Mouse (Mus musculus) liver, embryonic 11.5 days (tissue): ENCODE data around the gene Smyd3. TPM values are rescaled to one million over a fixed set of nuclear protein-coding genes. Genes with fewer than 3 reads are reported as not detected.
A peak's percentile ranks its signal among the peaks of the same experiment; 100 is the strongest.

ENCODE experiments used
- ATAC-seq: fragments of 200-750 bp; cut with Nextera tagmentation; replicated peaks from 2 replicates; pipeline ENCODE4 v1.8.0; 2017; ENCODE audit warnings: moderate number of reproducible peaks, mild to moderate bottlenecking, moderate TSS enrichment, moderate library complexity; ENCODE audit not compliant: low FRiP score
- DNase-seq: peaks from one replicate; pipeline ENCODE4 v3.0.0-alpha.2; 2017; ENCODE audit warnings: low spot score
- H3K27ac ChIP-seq: fragments of 300-500 bp; sonication (generic); 2 replicates; pipeline ENCODE4 v1.5.1; 2014; ENCODE audit warnings: mild to moderate bottlenecking, low read depth, low read length, control low read depth
- H3K27me3 ChIP-seq: fragments of 300-500 bp; sonication (generic); replicated peaks from 2 replicates; pipeline ENCODE4 v1.6.1; 2014; ENCODE audit warnings: low read length, mixed read lengths; ENCODE audit not compliant: control insufficient read depth, insufficient read depth
- H3K36me3 ChIP-seq: fragments of 300-500 bp; sonication (generic); 2 replicates; pipeline ENCODE4 v1.6.1; 2014; ENCODE audit warnings: mild to moderate bottlenecking, low read length, moderate library complexity, mixed read lengths; ENCODE audit not compliant: control insufficient read depth, insufficient read depth
- H3K4me1 ChIP-seq: fragments of 300-500 bp; sonication (generic); replicated peaks from 2 replicates; pipeline ENCODE4 v1.6.1; 2014; ENCODE audit warnings: low read length, mixed read lengths; ENCODE audit not compliant: control insufficient read depth, insufficient read depth
- H3K4me2 ChIP-seq: fragments of 300-500 bp; sonication (generic); 2 replicates; pipeline ENCODE4 v1.6.1; 2014; ENCODE audit warnings: mild to moderate bottlenecking, control low read depth, moderate library complexity
- H3K4me3 ChIP-seq: fragments of 300-500 bp; sonication (generic); 2 replicates; pipeline ENCODE4 v1.5.1; 2014; ENCODE audit warnings: low read depth, low read length, control low read depth
- H3K9ac ChIP-seq: fragments of 300-500 bp; sonication (generic); 2 replicates; pipeline ENCODE4 v1.6.1; 2014; ENCODE audit warnings: low read depth, low read length, control low read depth
- H3K9me3 ChIP-seq: fragments of 300-500 bp; sonication (generic); 2 replicates; pipeline ENCODE4 v1.6.1; 2016; ENCODE audit warnings: low read length, inconsistent platforms, mixed read lengths; ENCODE audit not compliant: control insufficient read depth
- WGBS: fragments of 180-500 bp; shearing (Covaris S2); extraction: QIAGEN DNeasy Blood & Tissue Kit; methylation state at CpG from one replicate; pipeline ENCODE4 v1.1.7; 2014; 5-methylcytosine and 5-hydroxymethylcytosine counted together
- polyA plus RNA-seq: library from polyadenylated mRNA; unstranded; fragments of >200 nt; fragmentation: Nextera tagmentation; extraction: Ambion mirVana; gene quantifications from 2 replicates; pipeline ENCODE4 v1.2.1, GENCODE M21; 2014

Gene Smyd3
- polyA plus RNA-seq, 1 experiment from 2014 or later = 17.3 TPM

DNA sequence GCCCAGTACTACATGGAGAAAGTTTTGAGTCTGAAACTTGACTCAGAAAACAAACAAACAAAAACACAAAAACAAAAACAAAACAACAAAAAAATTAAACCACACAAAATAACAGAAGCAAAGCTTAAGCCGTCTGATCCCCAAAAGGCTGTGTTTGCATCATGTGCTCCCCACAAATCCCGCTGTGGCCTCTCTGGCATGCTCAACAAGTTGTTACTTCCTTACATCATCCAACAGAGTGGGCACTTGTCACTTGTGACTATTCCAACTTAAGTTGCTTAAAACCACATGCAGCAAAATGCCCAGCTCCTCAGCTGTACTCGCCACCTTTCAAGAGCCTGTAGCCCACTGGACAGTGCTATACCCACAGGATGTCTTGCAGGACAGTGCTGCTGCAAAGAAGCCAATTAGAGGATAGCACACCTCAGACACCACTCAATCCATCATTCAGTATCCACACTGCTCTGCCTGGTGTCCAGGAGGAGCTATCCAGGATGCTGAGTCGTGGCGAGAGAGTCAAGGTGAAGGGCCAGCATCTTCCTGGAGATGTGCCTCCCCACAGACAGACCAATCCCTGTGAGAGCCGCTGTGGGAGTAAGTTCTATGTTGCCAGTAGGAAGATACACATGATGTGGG, 465.2 kb downstream of the Smyd3 start:
- Histone ChIP-seq H3K27me3 (no peaks in the 10 kb centered on the region), H3K4me2 (no peak overlapping the region), H3K9me3 (no peaks in the 10 kb centered on the region), H3K36me3 (no peaks in the 10 kb centered on the region), H3K27ac (no peak overlapping the region), H3K4me3 (no peak overlapping the region), H3K4me1 (peaks cover 15% of the 10 kb centered on the region), H3K9ac (no peak overlapping the region)
- DNase-seq (no peak), ATAC-seq (no peak)
- 85% methylated on average over 6 of the region's 6 CpGs for WGBS

DNA sequence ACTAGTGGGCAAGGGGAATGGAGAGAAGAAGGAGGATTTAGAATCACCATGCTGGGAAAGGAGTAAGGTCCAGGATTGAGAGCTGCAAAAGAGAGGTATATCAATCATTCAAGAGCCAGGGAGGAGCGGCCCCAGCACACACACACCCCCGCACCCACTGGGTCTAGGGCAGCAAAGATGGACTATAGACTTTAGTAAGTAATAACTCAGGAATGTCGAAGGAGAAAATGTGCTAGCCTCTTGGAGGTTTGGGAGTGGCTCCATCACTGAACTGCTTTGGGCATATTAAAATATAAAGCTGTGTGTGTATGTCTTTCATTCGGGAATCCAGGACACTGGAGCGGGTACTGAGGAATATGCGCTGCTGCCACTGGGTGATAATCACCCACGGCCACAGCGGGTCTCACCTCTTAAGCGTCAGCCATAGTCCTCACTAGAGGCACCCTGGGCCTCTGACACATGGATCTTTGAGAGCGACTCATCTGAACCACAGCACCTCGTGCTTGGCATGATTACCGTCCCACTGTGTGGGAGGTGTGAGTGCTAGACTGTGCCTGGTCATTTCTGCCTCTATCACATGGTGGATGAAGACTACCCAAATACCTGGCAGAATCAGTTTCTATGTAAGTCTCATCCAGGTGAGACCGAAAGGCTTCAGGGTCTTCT, 469.8 kb downstream of the Smyd3 start:
- no peak for ATAC-seq
- H3K4me1 ChIP-seq = no peaks in the 10 kb centered on the region
- no peaks in the 10 kb centered on the region for H3K9me3 ChIP-seq
- no peaks in the 10 kb centered on the region for H3K36me3 ChIP-seq
- no peak for DNase-seq
- no peak overlapping the region for H3K4me3 ChIP-seq
- no peak overlapping the region for H3K4me2 ChIP-seq
- H3K27me3 ChIP-seq = no peaks in the 10 kb centered on the region
- H3K27ac ChIP-seq = no peak overlapping the region
- WGBS = 91% methylated on average over 13 of the region's 13 CpGs
- H3K9ac ChIP-seq = no peak overlapping the region

DNA sequence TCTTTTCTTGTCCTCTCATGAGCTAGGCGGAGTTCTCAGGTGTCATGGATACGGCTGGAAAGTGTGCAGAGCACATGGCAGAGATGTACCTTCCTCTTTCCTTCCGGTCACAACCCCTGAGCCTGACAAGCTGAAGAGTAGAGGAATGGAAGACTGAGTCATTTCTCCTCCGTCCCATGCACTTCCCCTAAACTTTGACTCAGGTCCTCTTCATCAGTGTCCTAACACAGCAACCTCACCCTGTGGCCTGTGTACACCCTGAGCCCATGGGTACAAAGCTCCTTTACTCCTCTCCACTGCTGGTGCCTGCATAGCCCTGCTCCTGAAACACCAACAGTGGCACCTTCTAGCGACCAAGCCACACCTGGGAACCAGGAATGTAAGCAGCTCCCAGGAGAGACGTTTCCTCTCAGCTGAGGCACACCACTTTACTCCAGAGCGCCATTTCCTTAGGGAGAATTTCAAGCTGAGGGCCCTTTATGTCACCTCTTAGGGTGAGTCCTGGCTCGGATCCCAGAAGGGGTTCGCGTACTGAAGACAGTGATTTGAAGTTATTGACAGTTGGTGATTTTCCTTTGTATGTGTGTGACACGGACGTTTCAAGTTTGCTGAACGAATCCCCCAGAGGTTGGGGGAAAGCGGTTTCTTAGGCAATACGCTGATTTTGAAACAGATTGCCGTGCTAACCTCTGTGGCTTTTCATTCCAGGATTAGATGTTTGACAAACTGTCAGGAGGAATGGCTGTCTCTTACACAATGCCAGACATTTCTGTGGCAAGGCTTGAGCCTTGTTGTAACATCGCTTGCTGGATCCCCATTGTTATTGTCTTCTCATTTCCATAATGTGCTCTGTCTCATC, 471.8 kb downstream of the Smyd3 start:
- Histone ChIP-seq H3K27ac (no peak overlapping the region), H3K4me1 (0 out of 2 replicates have a peak, but pooled peaks cover 2% of the 10 kb centered on the region), H3K36me3 (no peaks in the 10 kb centered on the region), H3K9me3 (no peaks in the 10 kb centered on the region), H3K4me2 (no peak overlapping the region), H3K4me3 (no peak overlapping the region), H3K27me3 (no peaks in the 10 kb centered on the region), H3K9ac (no peak overlapping the region)
- ATAC-seq = no peak
- 72% methylated on average over 17 of the region's 17 CpGs for WGBS
- DNase-seq = no peak

DNA sequence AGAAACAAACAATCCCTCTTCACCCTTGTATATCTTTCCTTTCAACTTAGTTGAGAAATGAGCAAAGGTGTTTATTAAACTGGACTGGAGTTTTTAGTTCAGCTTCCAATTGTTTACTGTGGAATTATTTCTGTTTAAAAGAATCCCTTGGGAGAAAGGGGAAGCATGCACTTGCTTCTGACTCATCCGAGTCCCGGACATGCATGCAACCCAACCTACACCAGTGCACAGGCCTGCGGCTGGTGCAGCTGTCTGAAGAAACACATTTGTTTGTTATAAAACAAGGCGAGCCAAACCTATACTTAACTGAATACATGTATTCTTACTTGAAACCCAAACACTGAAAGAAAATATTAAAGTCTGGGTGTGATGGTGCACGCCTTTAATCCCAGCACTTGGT, 473.7 kb downstream of the Smyd3 start:
- H3K4me3 ChIP-seq = no peak overlapping the region
- no peak overlapping the region for H3K27ac ChIP-seq
- no peak overlapping the region for H3K4me2 ChIP-seq
- 90% methylated on average over 5 of the region's 5 CpGs for WGBS
- H3K36me3 ChIP-seq = no peaks in the 10 kb centered on the region
- 0 out of 2 replicates have a peak, but pooled peaks cover 2% of the 10 kb centered on the region for H3K4me1 ChIP-seq
- no peak overlapping the region for H3K9ac ChIP-seq
- ATAC-seq (no peak), DNase-seq (no peak)
- H3K9me3 ChIP-seq = no peaks in the 10 kb centered on the region
- no peaks in the 10 kb centered on the region for H3K27me3 ChIP-seq

DNA sequence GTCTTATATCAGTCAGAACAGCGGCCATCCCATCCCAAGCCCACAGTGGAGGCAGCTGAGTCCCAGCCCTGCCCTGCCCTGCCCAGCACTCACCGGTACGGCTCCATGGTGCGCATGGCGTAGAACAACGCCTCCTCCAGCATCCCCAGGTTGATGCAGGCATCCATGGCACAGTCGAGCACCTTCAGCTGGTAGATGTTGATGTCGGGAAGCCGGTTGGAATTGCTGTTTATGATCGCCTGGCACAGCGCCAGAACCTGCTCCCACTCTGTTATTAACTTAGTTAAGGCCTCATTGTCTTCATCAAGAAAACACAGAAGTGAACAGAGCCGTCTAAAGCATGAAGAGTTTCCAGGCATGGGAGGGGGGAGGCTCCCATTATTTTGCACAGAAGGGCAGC, 474.2 kb downstream of the Smyd3 start:
- Histone ChIP-seq H3K4me1 (0 out of 2 replicates have a peak, but pooled peaks cover 2% of the 10 kb centered on the region), H3K9ac (no peak overlapping the region), H3K36me3 (no peaks in the 10 kb centered on the region), H3K27ac (no peak overlapping the region), H3K4me2 (no peak overlapping the region), H3K27me3 (no peaks in the 10 kb centered on the region), H3K9me3 (no peaks in the 10 kb centered on the region), H3K4me3 (no peak overlapping the region)
- WGBS = 83% methylated on average over 12 of the region's 12 CpGs
- DNase-seq (no peak), ATAC-seq (no peak)

DNA sequence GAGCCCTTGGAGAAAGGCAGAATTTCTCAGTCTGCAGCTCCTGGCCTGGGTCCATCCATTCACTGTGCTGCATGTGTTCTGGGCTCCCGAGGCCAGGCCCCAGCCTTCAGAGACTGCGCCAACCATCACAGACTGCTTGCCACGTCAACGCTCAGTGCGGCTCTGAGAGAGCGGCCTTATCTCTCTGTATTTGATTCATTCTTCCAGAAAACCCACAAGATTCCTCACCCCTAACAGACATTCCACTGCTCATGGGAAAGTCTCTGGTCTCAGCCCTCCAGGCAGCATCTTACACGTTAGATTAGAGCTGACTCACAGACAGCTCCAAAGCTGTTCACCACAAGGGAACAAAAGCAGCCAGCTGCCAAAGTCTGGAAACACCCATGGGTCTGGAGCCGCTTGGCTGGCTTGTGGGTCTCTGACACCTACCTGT, 475.9 kb downstream of the Smyd3 start:
- H3K27ac ChIP-seq = peak overlapping the region; percentile 15; the same call in 1 of the 2 replicates
- H3K9me3 ChIP-seq = no peaks in the 10 kb centered on the region
- H3K4me3 ChIP-seq = no peak overlapping the region
- H3K27me3 ChIP-seq = no peaks in the 10 kb centered on the region
- WGBS = 70% methylated on average over 8 of the region's 8 CpGs
- H3K4me1 ChIP-seq = 0 out of 2 replicates have a peak, but pooled peaks cover 2% of the 10 kb centered on the region
- DNase-seq = no peak
- H3K9ac ChIP-seq = no peak overlapping the region
- no peak overlapping the region for H3K4me2 ChIP-seq
- no peaks in the 10 kb centered on the region for H3K36me3 ChIP-seq
- ATAC-seq = peak; percentile 22; the same call in 1 of the 2 replicates

DNA sequence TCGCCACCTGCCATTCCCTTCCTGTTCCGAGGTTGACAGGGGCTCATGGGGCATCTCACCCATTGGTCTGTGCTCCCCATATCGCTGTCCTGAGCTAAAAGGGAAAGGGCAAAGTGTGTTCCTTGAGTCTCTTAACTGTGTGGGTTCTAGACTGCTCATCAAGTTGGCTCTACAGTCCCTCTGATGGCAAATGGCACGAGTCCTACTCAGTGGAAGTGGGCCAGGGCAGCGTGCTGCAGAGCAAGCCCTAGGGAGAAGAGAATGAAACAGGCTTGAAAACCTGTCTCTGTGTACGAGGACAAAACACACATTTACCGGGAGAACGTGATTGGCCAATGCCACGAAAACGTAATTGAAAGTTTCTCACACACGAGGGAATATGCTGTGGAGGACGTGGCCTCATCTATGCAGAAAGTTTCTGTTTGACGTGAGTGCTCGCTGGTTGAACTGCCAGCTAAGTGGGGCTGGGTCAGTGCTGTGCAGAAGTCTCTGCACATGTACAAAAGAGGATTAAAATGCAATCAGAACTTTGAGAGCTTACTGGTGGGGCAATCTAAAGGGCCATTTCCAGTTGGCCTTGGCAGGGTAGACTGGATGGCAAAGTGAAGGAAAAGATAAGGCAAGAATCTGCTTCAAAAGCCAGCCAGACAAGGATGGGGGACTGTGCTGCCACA, 476.5 kb downstream of the Smyd3 start:
- no peak overlapping the region for H3K9ac ChIP-seq
- ATAC-seq (no peak), DNase-seq (no peak)
- H3K27ac ChIP-seq = peak overlapping the region; percentile 15; the same call in 1 of the 2 replicates
- H3K4me3 ChIP-seq = no peak overlapping the region
- 0 out of 2 replicates have a peak, but pooled peaks cover 2% of the 10 kb centered on the region for H3K4me1 ChIP-seq
- WGBS = 85% methylated on average over 14 of the region's 14 CpGs
- H3K36me3 ChIP-seq = no peaks in the 10 kb centered on the region
- H3K4me2 ChIP-seq = no peak overlapping the region
- no peaks in the 10 kb centered on the region for H3K27me3 ChIP-seq
- no peaks in the 10 kb centered on the region for H3K9me3 ChIP-seq

DNA sequence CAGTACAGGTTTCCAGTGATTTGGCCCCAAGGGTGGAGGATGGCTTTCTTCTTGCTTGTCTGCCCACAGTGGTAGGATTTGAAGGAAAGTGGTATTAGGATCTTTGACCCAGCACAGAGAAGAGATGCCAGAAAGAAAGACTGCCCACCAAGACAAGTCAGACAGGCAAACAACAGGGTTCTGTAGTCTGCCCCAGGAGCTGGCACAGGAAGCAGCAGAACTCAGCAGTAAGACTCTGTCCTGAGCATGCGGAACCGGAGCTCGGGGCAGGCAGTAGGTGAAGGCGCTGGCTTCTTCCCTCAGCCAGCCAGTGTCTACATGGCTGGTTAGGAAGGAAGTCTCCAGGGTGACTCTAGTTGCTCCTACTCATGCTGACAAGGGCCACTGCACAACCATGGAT, 479.0 kb downstream of the Smyd3 start:
- no peaks in the 10 kb centered on the region for H3K9me3 ChIP-seq
- no peaks in the 10 kb centered on the region for H3K36me3 ChIP-seq
- WGBS = 89% methylated on average over 4 of the region's 4 CpGs

More for the DNA sequence above, 479.0 kb downstream of the Smyd3 start:
- no peak overlapping the region for H3K4me3 ChIP-seq
- DNase-seq = no peak
- no peak overlapping the region for H3K27ac ChIP-seq
- H3K27me3 ChIP-seq = no peaks in the 10 kb centered on the region
- H3K4me2 ChIP-seq = no peak overlapping the region
- no peak for ATAC-seq
- 0 out of 2 replicates have a peak, but pooled peaks cover 2% of the 10 kb centered on the region for H3K4me1 ChIP-seq
- no peak overlapping the region for H3K9ac ChIP-seq
